Mouse (Mus musculus): ENCODE results near the gene Thoc5. TPM values are rescaled to one million over a fixed set of nuclear protein-coding genes. Genes with fewer than 3 reads are reported as not detected.
A peak's percentile ranks its signal among the peaks of the same experiment; 100 is the strongest.

The Thoc5 gene
- 50.6 and 57.9 TPM in 2 replicates for total RNA-seq (2014; fragmentation: Nextera tagmentation)
- total RNA-seq (2017): 67.5 and 68.8 TPM in 2 replicates
- 5.8 and 8.9 TPM in 2 replicates for polyA plus RNA-seq (2012)

DNA sequence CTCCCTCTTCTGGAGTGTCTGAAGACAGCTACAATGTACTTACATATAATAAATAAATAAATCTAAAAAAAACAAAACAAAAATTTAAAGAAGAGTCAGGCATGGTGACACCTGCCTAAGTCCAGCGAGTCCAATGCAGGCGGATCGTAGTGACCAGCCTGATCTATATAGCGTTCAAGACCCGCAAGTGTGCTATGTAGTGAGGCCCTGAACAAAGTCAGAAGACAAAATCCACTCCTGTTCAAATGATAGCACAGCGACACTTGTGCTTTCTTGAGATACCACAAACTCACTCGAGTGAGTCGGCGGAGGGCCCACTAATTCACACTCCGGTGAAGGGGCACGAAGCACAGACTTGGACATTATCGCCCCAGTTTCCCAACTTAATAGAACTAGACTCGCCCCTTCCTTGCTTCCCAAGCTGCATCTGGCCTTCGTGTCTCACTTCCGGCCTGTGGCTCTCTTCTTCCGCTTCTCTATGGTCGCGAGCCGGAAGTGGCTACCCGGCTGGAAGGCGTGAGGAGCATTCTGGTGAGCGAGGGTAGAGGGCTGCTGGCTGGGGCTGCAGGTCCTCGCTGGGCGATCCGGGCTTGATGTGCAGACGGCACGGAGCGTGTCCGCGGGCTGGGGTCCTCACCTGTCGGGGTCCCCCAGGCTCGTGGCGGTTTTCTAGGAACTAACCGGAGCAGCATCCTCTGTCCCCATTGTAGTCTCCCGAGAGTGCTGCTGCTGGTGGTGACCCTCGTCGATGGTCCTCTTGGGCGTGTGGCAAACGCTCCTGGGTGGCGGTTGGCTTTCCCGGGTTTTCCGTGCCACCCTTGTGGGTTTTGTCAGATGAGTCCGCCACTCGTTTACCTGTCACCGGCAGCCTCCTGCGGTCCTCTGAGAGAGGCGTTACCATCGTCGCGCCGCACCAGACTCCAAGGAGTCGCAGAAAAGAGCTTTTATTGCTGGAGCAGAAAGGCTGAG, at the start of gene Thoc5:
TSS of gene Thoc5 (plus strand) at position 473 of the 969 bp plus-strand sequence.
- ATAC-seq (ENCODE audit: extremely low read depth, insufficient number of reproducible peaks, low FRiP score, poor library complexity, severe bottlenecking) (peak; percentile 78), DNase-seq (ENCODE audit: low spot score) (peak; percentile 92)

DNA sequence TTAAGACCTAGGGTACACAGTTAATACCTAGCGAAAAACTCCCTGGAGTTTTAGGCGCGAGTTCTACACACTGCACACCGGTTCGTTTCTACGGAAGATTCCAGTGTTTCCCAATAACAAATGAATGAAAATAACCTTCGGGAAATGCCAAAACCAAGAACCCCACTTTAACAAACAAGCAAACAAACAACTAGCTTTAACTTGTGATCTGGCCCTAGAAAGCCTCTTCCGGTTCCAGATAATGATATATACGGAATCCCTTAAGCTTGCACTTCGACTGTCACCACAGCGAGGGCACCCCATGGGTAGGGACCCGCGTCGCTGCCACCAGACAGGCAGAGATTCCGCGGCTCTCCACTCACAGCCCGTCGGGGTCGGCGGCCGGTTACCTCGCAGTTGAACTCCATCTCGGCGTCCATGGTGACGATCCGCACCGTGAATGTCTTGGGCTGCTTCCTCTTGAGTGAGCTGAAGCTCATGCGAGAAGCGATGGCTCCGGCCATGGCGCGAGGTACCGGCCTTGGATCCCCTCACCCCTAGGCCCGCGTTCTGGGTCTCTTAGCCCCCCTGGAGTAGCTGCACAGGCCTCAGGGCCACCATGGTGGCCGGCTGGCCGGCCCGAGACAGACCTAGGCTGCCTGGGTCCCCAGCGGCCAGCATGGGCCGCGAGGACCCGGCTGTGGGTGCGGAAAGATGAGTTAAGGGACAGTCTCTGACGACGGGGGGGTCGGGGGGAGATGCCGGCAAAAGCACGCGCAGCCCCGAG, 46.5 kb upstream of the Thoc5 start:
- DNase-seq (ENCODE audit: low spot score) (peak; percentile 26), ATAC-seq (ENCODE audit: extremely low read depth, insufficient number of reproducible peaks, low FRiP score, poor library complexity, severe bottlenecking) (no peak)
- peaks cover 23% of the 10 kb centered on the region for H3K4me1 ChIP-seq (ENCODE audit: insufficient read depth, low read depth, low read length)
- peak overlapping the region; percentile 88 for H3K4me3 ChIP-seq (ENCODE audit: low read depth, low read length)
- H3K36me3 ChIP-seq (replicated peaks): peaks cover 17% of the 10 kb centered on the region
- H3K9me3 ChIP-seq (replicated peaks): 0 out of 2 replicates have a peak, but pooled peaks cover 2% of the 10 kb centered on the region
- TF ChIP-seq CTCF (IDR thresholded peaks at IDR 0.05; ENCODE audit: low read depth, low read length): no peak
- no peak for TF ChIP-seq GATA1 (IDR thresholded peaks at IDR 0.05; ENCODE audit: borderline replicate concordance, low read length)
- TF ChIP-seq GATA2 (IDR thresholded peaks at IDR 0.05; ENCODE audit: borderline replicate concordance, low read depth, low read length): no peak
- TF ChIP-seq TAL1 (conservative IDR thresholded peaks at IDR 0.05; ENCODE audit: low read depth, low read length): no peak
- no peak for TF ChIP-seq POLR2AphosphoS5 (IDR thresholded peaks at IDR 0.05; ENCODE audit: insufficient replicate concordance, low read depth, low read length)
- no peaks in the 10 kb centered on the region for H3K27me3 ChIP-seq (ENCODE audit: insufficient read depth, low read length)

More for the DNA sequence above, at the start of gene Thoc5:
- H3K4me1 ChIP-seq (ENCODE audit: insufficient read depth, low read depth, low read length): peaks cover 32% of the 10 kb centered on the region
- no peak for TF ChIP-seq POLR2AphosphoS5 (IDR thresholded peaks at IDR 0.05; ENCODE audit: insufficient replicate concordance, low read depth, low read length)
- no peak for TF ChIP-seq GATA1 (IDR thresholded peaks at IDR 0.05; ENCODE audit: borderline replicate concordance, low read length)
- TF ChIP-seq TAL1 (conservative IDR thresholded peaks at IDR 0.05; ENCODE audit: low read depth, low read length): no peak
- no peak for TF ChIP-seq CTCF (IDR thresholded peaks at IDR 0.05; ENCODE audit: low read depth, low read length)
- TF ChIP-seq GATA2 (IDR thresholded peaks at IDR 0.05; ENCODE audit: borderline replicate concordance, low read depth, low read length): no peak
- peaks cover 60% of the 10 kb centered on the region for H3K36me3 ChIP-seq (replicated peaks)
- no peaks in the 10 kb centered on the region for H3K9me3 ChIP-seq (replicated peaks)
- no peaks in the 10 kb centered on the region for H3K27me3 ChIP-seq (ENCODE audit: insufficient read depth, low read length)
- peak within 1 kb of the TSS; percentile 97 for H3K4me3 ChIP-seq (ENCODE audit: low read depth, low read length)

DNA sequence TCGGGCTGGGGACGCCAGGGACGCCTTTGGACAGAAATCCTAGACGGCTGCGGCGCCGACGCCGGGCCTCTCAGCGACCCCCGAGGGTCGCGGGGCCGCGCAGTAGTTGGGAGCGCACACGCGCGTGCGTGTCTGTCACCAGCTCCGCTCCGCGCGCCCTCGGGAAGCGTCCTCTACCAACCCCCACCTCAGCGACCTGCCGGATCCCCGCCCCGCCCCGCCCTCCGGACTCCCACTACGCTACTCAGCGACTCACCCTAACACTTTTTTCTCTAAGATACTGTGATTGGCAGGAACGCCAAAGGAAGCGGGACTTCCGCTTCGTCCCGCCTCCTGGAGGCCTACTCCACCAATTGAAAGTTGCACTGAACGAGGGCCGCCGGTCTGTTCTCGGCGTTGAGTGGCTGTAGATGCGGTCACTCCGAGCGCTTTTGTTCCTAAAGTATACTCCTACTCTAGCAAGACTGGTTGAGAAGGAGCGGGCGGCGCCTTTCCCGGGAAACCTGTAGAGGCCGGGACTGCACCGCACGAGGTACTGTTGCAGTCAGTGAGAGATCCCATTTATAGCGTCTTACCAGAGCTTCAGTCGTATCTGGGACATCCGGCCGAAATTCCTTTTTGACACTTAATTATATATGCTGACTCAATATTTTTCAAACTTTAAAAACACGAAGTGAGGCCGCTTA, 45.7 kb upstream of the Thoc5 start, which contains the start of gene Nf2:
TSS of gene Nf2 (minus strand) at position 279 of the 686 bp plus-strand sequence.
- H3K27me3 ChIP-seq (ENCODE audit: insufficient read depth, low read length): no peaks in the 10 kb centered on the region
- ATAC-seq (ENCODE audit: extremely low read depth, insufficient number of reproducible peaks, low FRiP score, poor library complexity, severe bottlenecking) (peak; percentile 99), DNase-seq (ENCODE audit: low spot score) (peak; percentile 91)
- H3K4me3 ChIP-seq (ENCODE audit: low read depth, low read length): peak within 1 kb of the TSS; percentile 88
- no peak for TF ChIP-seq GATA2 (IDR thresholded peaks at IDR 0.05; ENCODE audit: borderline replicate concordance, low read depth, low read length)
- no peak for TF ChIP-seq TAL1 (conservative IDR thresholded peaks at IDR 0.05; ENCODE audit: low read depth, low read length)
- no peak for TF ChIP-seq GATA1 (IDR thresholded peaks at IDR 0.05; ENCODE audit: borderline replicate concordance, low read length)
- TF ChIP-seq CTCF (IDR thresholded peaks at IDR 0.05; ENCODE audit: low read depth, low read length): no peak
- TF ChIP-seq POLR2AphosphoS5 (IDR thresholded peaks at IDR 0.05; ENCODE audit: insufficient replicate concordance, low read depth, low read length): no peak
- H3K9me3 ChIP-seq (replicated peaks): 0 out of 2 replicates have a peak, but pooled peaks cover 2% of the 10 kb centered on the region
- H3K36me3 ChIP-seq (replicated peaks): peaks cover 17% of the 10 kb centered on the region
- peaks cover 23% of the 10 kb centered on the region for H3K4me1 ChIP-seq (ENCODE audit: insufficient read depth, low read depth, low read length)

DNA sequence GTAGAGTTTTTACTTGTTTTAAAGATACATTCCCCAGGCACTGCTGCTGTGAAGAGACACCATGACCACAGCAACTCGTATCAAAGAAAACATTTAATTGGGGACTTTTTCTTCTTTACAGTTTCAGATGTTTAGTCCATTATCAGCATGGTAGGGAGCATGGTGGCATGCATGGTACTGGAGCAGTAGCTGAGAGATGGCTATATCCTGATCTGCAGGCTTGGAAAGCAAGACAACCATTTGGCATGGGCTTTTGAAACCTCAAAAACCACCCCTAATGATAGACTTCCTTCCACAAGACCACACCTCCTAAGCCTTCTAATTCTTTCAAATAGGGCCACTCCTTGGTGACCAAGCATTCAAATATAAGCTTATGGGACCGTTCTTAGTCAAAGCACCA, 44.7 kb upstream of the Thoc5 start:
- no peak for TF ChIP-seq GATA1 (IDR thresholded peaks at IDR 0.05; ENCODE audit: borderline replicate concordance, low read length)
- TF ChIP-seq GATA2 (IDR thresholded peaks at IDR 0.05; ENCODE audit: borderline replicate concordance, low read depth, low read length): no peak
- no peak for TF ChIP-seq POLR2AphosphoS5 (IDR thresholded peaks at IDR 0.05; ENCODE audit: insufficient replicate concordance, low read depth, low read length)
- TF ChIP-seq TAL1 (conservative IDR thresholded peaks at IDR 0.05; ENCODE audit: low read depth, low read length): no peak
- TF ChIP-seq CTCF (IDR thresholded peaks at IDR 0.05; ENCODE audit: low read depth, low read length): no peak
- Histone ChIP-seq H3K4me1 (ENCODE audit: insufficient read depth, low read depth, low read length) (peaks cover 23% of the 10 kb centered on the region), H3K4me3 (ENCODE audit: low read depth, low read length) (no peak overlapping the region; the same call in 1 of the 2 replicates), H3K9me3 (replicated peaks) (0 out of 2 replicates have a peak, but pooled peaks cover 2% of the 10 kb centered on the region), H3K27me3 (ENCODE audit: insufficient read depth, low read length) (peaks cover 2% of the 10 kb centered on the region; the same call in 1 of the 2 replicates), H3K36me3 (replicated peaks) (peaks cover 12% of the 10 kb centered on the region)
- DNase-seq (ENCODE audit: low spot score) (no peak), ATAC-seq (ENCODE audit: extremely low read depth, insufficient number of reproducible peaks, low FRiP score, poor library complexity, severe bottlenecking) (no peak)

DNA sequence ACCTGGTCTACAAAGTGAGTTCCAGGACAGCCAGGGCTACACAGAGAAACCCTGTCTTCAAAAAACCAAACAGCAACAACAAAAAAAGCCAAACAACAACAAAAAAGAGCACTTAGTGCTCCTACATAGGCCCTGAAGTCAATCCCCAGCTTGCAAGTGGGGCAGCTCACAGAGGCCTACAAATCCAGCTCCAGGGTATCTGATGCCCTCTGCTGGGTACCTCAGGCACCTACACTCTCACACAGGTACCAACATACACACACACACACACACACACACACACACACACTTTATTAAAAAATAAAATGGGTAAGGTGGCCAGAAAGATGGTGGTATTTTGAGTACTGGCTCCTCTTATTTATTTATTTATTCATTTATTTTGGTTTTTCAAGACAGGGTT, 42.1 kb upstream of the Thoc5 start:
- 0 out of 2 replicates have a peak, but pooled peaks cover 2% of the 10 kb centered on the region for H3K9me3 ChIP-seq (replicated peaks)
- no peak for DNase-seq (ENCODE audit: low spot score)
- no peak for TF ChIP-seq POLR2AphosphoS5 (IDR thresholded peaks at IDR 0.05; ENCODE audit: insufficient replicate concordance, low read depth, low read length)
- no peak for TF ChIP-seq GATA2 (IDR thresholded peaks at IDR 0.05; ENCODE audit: borderline replicate concordance, low read depth, low read length)
- no peak for TF ChIP-seq TAL1 (conservative IDR thresholded peaks at IDR 0.05; ENCODE audit: low read depth, low read length)
- TF ChIP-seq CTCF (IDR thresholded peaks at IDR 0.05; ENCODE audit: low read depth, low read length): no peak
- TF ChIP-seq GATA1 (IDR thresholded peaks at IDR 0.05; ENCODE audit: borderline replicate concordance, low read length): no peak

More for the DNA sequence above, 42.1 kb upstream of the Thoc5 start:
- peaks cover 5% of the 10 kb centered on the region for H3K4me1 ChIP-seq (ENCODE audit: insufficient read depth, low read depth, low read length)
- no peak overlapping the region for H3K4me3 ChIP-seq (ENCODE audit: low read depth, low read length)
- H3K36me3 ChIP-seq (replicated peaks): no peaks in the 10 kb centered on the region
- no peak for ATAC-seq (ENCODE audit: extremely low read depth, insufficient number of reproducible peaks, low FRiP score, poor library complexity, severe bottlenecking)
- H3K27me3 ChIP-seq (ENCODE audit: insufficient read depth, low read length): peaks cover 5% of the 10 kb centered on the region; the same call in 1 of the 2 replicates
